Mouse (Mus musculus) yolk sac, embryonic 10.5 days (tissue): ENCODE measurements around the gene 0610030E20Rik.

Experiments used
- DNase-seq: peaks from one replicate; pipeline ENCODE4 v3.0.0-alpha.2; 2017; ENCODE audit warnings: low spot score

Gene 0610030E20Rik

DNA sequence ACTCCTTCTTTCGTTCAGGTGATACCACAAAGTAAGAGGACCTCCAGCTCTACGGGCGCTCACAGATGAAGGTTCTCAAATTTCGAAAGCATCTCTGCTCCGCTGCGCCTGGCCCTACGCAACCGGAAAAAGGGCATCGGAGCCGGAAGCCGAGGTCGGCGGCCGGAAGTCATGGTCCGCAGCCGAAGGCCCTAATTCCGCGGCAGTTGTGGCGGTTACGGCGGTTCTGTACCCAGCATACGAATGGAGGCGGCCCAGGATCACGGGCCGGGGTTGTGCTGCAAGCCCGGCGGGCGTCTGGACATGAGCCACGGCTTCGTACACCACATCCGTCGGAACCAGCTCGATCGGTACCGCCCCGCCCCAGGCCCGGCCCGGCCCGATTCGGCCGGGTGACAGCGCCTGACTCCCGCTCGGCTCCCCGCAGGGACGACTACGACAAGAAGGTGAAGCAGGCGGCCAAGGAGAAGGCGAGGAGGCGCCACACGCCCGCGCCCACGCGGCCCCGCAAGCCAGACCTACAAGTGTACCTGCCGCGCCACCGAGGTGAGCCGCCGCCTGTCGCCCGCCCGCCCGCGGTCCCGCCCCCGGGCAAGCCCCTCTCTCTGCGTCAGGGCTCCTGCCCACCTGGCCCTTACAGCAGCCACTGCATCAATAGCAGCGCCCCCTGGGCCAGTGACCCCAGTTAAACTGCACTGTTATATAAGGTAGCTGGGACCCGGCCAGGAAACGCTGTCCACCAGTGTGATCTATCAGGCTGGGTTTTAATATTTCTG, at the start of gene 0610030E20Rik:
Gene 0610030E20Rik (plus strand): TSS at position 152 of the 776 bp plus-strand sequence.
- peak; percentile 81 for DNase-seq

DNA sequence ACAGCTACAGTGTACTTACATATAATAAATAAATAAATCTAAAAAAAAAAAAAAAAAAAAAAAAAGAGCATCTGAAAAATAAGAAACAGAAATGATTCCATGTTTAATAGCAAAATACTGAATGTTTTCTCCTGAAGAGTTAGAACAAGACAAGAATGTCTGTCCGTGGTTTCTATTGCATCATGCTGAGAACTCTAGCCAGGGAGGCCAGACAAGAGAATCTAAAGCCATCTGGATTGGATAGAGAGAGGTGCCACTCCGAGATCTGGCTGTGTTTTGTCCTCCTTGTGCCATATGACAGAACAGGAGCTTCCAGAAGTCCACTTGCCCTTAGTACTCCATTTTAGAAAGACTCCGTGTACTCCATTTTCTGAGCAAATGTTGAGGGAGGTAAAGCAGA, 49.3 kb upstream of the 0610030E20Rik start:
- no peak for DNase-seq

DNA sequence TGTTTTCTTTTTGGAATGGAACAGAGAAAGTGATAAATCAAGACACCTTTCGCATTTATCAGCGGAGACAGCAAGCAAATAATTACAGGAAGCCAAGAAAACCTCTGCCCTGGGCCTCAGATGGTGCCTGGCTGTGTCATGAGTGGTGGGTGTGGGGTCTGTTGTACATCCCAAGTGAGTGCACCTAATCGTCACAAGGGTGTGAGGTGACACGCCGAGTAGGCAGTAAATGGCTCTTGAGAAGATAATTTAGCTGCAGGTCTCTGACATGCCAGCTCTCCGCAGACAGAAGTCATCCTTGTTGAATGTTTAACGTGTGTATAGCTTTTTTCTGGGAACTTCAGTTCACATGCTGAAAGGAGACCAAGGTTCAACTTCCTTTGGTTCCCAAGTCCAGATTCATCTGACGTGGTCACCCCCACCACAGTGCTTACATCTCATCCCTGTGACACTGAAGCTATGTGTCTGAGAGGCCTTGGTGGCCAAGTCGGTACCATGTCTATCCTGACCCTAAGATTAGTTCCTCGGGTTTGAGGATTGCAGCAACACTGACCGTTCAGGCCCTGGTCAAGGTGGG, 44.7 kb upstream of the 0610030E20Rik start:
- peak; percentile 81 for DNase-seq

DNA sequence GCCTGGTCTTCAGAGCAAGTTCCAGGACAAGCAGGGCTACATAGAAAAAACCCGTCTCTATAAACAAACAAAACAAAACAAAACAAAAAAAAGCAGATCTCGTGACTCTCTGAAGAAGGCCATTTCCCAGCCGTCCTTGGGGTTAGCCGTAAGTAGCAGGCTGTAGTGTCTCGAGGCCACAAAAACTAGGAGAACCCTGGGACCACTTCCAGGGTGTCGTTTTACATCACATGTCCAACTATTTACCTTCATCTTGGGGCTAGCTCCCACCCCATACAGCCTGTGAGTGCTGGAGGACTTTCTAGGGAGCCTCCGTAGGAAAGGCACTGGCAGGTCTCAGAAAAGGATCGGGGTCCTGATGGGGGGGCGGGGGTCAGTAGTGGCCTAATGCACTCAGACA, 43.6 kb upstream of the 0610030E20Rik start:
- no peak for DNase-seq

DNA sequence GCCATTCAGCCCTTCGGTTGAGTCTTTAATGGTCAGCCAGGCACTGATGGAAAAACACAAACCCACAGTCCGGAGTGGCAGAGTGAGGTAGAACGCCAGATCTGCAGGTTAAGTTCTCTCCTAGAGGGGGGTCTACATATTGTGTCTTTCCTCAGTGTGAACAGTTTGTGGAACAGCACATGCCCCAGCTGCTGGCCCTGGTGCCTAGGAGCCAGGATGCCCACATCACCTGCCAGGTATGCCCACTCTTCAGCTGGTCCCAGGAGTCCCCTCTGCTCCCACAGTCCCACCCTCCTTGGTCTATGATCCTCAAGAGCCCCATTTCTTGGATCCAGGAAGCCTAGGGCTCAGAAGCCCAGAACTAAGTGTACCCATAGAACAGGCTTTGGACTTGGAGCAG, 34.9 kb upstream of the 0610030E20Rik start:
- no peak for DNase-seq

DNA sequence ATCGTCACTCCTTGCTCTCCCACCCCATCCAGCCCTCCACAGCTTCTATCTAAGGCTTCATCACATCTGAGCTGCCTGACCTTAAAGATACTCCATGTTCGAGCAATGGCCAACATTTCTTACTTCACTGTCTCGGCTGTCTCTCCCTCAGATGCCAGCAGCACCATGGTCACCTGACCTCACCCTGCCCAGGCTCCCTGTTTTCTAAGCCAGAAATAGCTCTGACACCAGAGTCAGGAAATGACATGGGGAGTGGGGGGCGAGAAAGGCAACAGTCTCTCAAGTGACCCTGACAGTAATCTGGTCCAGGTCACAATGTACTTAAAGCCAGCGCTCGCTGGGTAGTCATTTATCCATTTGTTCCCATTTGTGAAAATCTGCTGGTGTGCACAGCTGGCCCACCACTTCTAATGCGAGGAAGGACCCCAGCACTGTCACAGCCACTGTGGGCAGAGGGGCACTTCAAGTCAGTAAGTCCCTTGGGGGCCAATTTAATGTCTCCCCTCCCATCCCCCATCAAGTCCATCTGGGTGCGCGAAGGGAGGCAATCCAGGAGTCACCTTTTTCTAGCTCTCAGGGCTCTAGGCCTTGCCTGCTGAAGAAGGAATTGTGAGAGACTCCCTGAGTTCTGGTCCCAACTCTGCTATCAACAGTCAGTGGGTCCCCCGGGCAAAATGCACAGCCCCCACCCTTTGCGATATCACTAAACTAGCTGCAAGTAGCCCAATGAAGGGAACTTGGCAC, 33.8 kb upstream of the 0610030E20Rik start:
- no peak for DNase-seq

DNA sequence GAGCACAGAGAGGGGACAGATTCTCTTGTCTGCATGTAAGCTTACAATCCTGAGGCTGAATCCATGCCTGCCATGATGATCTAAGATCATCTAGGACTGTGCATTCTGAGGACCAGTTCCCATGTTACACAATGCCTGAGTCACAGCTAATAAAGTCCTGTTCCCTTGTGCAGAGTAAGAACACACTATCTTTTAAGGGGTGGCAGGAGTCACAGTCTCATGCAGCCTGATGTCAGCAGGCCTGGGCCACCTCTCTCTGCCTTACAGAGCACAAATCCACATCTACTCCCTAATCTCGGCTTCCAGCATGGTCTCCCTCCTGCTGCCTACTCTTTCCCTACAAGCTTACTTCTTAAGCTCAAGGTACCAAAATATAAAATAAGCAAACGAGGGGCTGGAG, 31.7 kb upstream of the 0610030E20Rik start:
- DNase-seq, result no peak

DNA sequence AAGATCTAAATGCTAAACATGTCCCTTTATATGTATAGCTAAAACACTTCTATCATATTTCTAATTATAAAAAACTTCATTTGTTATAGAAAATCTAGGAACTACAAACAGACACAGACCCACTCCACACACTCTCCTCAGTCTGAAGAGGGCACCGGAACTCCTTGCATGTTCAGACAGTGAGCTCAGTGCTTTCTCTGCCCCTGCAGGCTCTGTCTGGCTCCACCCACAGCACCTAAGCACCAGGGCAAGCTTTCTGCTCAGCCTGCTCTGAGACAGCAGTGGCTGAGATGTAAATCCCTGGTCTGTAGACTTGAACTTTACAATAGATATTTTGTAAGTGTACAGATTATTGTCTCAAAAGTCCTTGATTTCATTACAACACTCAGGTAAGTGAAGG, 31.1 kb upstream of the 0610030E20Rik start:
- DNase-seq, result peak; percentile 15

DNA sequence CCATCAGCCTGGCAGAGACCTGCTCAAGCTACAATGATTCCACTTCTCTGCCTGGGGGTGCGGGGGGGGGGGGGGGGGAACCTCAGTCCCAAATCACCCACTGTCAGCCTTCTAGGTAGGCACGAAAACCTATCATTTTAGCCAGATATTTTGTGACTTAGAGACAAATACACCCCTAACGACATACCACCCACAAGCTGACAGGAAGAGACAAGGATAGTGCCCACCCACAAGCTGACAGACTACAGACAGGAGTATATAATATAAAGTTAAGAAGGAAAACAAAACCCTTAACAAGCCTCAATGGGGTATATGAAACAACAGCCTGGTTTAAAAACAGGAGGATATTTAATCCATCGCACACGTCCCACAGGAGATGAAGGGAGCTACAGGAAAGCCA, 28.7 kb upstream of the 0610030E20Rik start:
- DNase-seq, result no peak

DNA sequence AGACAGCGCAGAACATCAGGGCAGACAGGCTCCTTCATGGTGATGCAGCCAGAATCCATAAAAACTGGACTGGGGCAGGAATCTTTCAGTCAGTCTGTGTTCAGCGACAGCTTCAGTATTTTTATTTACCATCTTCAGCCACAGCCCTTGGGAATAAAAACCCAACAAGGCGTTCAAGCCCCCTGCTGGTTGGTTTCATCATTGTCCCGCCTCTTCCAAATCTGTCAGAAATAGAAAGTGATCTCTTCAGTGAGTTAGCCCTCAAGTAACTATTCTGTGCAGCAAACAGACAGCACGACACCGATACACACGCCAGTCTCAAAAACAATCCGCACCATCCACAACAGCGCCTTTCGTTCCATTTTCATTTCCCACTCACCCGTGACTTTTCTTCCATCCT, 28.1 kb upstream of the 0610030E20Rik start:
- DNase-seq, result peak; percentile 25

DNA sequence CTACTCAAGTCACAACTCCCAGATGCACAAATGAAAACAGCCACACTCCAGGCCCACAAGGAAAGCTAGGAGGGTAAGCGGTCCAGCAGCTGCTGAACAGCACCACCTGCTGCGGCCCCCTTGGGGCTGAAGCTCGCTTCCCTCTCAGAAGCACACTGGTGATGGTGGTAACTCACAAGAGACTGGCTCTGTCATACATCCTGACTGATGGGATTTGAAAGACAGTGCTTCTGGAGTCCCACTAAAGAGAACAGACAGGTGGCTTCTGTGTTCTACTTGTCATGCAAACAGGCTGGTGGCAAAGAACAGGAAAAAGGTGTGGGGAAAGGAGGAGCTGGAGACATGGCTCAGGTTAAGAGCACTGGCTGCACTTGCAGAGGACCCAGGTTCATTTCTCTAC, 24.2 kb upstream of the 0610030E20Rik start:
- DNase-seq, result no peak

DNA sequence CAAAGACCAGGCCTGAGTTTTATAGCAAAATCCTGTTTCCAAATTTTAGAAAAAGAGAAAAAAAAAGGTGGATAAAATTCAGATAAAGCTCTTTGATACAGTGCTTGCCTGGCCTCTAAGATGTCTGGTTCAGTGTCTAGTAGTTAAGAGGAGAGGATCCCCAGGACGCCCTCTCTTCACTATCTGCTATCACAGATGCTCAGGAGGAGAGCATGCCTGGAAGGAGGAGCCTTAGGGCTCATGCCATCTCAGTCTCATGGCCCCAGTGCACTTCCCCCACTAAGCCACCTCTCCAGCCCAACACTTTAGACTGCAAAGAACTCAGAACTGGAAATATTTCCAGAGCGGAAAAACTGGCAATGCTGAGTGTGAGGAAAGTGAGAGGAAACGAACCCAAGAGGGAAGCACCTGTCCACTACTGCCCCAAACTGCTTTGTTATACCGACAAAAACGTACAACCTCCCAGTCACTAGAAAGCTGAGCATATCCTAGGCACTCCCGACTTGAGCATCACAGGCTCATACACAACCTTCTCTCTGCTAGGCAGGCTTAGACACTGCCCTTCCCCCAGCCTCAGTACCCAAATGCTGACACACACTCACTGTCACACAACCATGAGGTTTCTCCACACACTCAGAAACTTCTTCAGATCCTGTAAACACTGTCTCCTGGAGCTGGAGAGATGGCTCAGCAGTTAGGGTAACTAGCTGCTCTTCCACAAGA, 23.2 kb upstream of the 0610030E20Rik start:
- no peak for DNase-seq

DNA sequence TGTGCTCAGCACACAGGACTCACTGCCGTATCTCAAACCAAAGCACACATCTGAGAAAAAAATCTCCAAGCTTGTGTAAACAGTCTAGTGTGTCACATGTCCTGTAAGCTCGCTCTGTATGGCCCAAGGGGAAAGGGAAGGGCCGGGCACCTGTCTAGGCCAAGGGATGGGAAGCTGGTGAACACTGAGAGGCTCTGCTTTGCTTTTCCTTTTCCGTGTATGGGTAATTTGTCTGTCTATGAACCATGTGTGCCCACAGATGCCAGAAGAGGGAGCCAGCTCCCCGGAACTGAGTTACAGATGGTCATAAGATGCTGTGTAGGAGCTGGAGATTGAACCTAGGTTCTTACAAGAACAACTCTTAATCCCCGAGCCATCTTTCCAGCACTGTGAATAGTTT, 20.8 kb upstream of the 0610030E20Rik start:
- DNase-seq, result peak; percentile 68

DNA sequence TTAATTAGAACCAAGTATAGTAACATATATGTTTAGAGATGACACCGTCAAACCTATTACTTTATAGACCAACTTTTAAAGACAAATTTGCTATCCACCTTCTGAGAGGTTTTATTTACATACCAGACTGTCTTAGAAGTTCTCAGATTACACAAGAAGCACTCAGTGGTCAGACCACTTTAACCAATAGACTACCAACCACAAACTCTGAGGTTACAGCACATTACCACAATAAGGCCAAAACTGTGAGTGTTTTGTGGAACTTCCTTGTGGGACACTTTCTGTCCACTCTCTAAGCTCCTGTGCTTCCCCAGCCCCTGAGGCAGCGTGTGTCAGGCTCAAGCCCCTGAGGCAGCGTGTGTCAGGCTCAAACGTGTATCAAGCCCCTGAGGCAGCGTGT, 18.1 kb upstream of the 0610030E20Rik start:
- no peak for DNase-seq

DNA sequence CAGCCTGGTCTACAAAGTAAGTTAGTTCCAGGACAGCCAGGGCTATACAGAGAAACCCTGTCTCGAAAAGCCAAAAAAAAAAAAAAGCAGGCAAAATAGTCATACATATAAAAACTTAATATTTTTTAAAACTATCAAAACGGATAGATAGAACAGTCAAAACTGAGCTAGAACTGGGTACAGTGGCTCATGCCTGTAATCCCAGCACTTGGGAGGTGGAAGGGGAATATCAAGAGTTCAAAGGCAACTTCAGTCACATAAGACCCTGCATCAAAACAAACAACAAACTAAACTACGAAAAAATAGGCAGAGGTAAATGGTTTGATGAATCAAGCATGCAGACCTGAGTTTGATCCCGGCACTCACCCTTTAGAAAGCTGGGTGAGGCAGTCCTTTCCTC, 17.0 kb upstream of the 0610030E20Rik start:
- DNase-seq, result no peak

DNA sequence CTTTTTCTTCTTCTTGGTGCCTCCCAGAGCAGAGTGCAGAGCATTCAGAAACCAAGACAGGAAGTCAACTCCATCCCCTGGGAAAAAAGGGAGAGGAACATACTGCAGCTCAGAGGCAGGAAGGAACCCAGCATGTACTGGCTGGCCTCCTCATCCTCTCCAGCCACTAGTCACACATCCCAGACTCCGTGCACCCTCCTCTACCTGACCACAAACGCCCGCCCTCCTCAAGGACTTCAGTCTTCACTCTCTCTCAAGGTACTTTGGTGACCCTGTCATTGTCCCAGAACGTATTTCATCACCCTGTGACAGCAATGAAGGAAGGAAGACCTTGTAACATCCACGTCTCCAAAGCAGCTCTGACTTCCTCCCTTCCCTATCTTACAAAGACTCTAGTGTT, 14.0 kb upstream of the 0610030E20Rik start:
- DNase-seq, result no peak

DNA sequence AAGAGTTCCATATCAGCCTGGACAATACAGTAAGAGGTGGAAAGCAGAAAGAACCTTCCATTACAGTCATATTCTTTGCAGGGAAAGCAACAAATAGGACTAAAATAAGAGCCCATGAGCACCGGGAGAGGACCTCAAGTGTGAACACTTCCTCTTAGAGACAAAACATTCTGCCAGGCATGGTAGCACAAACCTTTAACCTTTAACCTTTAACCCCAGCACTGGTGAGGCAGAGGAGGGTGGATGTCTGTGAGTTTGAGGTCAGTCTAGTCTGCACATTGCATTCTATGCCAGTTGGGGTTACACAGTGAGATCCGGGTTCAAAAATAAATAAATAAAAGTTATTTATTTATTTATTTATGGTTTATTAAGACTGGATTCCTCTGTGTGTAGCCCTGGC, 6.6 kb upstream of the 0610030E20Rik start:
- DNase-seq, result no peak

DNA sequence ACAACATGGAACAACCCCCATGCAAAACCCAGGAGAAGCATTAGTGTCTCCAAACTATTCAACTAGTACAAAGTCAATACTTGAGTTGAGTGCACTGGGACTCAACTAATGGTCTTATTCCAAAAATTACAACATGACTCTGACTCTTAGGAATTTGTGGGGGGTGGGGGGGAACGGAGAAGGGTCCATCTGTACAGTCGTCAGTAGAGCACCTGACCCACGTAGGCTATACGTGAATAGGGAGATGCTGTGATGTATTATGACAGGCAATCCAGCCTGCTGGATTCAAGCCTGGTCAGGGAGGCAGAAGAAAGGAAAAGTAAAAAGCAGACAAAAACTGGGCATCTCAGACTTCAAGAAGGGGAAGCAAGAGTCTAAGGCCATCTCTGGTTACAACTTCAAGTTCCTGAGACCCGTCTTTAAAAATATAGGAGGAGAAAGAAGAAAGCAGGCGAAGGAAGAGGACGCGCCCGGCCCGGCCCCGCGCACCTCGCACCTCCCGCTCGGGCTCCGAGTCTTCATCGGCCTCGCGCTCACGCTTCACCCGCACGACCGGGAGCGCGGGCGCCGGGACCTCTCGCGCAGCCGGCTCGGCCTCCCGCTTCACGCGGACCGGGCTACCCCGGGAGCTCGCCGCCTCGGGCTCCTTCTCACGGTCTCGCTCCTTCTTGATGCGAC, 2.6 kb upstream of the 0610030E20Rik start:
- no peak for DNase-seq

DNA sequence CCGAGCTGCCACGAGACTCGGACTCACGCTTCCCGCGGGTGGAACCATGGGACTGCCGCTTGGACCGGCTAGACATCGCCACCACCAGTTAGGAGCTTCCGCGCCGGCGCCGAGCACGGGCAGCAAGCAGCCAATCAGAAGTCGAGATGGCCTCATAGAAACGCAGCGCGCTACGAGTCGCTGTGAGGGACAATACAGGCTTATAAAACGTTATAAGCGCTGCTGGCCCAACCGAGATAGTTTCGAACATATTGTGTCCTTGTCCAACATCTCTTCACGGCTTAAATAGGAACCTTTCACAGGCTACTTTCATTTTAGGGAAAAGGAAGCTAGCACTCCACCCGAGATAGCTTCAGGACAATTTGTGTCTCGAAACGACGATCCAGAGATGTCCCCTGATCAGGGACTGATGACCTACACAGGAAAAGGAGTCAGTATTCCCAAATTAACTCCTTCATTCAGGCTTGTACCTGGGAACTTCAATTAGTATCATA, 2.0 kb upstream of the 0610030E20Rik start, which contains the start of gene Usp39:
Gene Usp39 (minus strand): TSS at position 111 of the 494 bp plus-strand sequence.
- DNase-seq, result peak; percentile 89

DNA sequence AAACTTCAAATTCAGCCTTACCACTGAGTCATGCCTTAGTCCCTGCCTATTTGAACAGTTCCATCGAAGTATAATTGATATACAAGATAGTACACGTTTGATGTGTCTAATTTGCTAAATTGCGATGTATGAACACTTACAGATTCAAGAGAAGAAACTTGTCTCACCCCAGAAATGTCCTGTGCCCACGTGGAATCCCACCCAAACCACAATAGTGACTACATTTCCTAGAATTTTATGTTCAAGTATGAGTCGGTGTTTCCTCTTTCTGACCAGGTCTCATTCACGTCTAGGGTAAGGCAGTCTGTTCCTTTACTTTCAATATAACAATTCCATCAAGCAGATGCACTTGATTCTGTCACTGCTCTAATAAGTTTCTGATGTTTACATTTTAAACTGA, 1.5 kb upstream of the 0610030E20Rik start:
- no peak for DNase-seq

DNA sequence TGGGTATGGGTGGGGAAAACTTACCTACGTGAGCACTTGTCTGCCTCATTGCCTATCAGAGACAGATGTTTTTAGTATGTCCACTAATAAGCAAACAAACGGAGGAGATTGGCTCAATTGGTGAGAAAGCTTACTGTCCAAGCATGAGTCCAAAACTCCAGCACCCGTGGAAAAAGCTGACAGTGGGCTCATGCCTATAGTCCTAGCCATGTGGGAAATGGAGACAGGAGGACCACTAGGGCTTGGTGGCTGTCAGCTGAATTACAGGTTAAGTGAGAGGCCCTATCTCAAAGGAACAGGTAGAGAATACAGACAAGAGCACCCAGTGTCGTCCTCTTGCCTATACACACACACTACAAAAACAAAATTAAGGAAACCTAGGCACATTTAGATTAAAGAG, 856 bp upstream of the 0610030E20Rik start:
- no peak for DNase-seq

DNA sequence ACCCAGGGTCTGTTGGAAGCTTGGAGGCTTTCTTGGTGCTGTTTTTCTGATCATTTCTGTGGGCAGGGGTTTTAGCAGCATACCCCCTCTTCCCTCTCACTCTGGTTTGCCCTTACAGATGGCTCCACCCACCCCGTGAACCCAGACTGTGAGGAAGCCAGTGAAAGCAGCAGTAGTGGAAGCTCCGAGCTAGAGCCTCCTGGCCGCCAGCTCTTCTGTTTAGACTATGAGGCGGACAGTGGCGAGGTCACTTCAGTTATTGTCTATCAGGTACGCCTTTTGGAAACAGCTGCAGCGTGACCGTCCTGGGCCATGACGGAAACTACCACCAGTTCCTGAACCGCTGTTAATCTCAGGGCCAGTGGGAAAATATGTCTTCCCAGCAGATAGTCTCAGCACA, 1.3 kb downstream of the 0610030E20Rik start:
- DNase-seq, result no peak
